Mouse (Mus musculus): ENCODE measurements around the gene Zbtb9. TPM values are rescaled to one million over a fixed set of nuclear protein-coding genes. Genes with fewer than 3 reads are reported as not detected.
A peak's percentile ranks its signal among the peaks of the same experiment; 100 is the strongest.

The Zbtb9 gene
- polyA plus RNA-seq, 1 experiment, result 0.12 TPM

- TF ChIP-seq TAL1 (IDR thresholded peaks at IDR 0.05; ENCODE audit: low read length) (no peak), GATA1 (IDR thresholded peaks at IDR 0.05; ENCODE audit: low read length) (no peak)
- no peaks in the 10 kb centered on the region; the same call in 1 of the 2 replicates for H3K9me3 ChIP-seq (ENCODE audit: control insufficient read depth, low read length)
- no peak overlapping the region for H3K4me3 ChIP-seq (replicated peaks)
- H3K27me3 ChIP-seq (ENCODE audit: control insufficient read depth), result no peaks in the 10 kb centered on the region
- H3K36me3 ChIP-seq (ENCODE audit: control insufficient read depth), result peaks cover 43% of the 10 kb centered on the region
- peaks cover 35% of the 10 kb centered on the region for H3K4me1 ChIP-seq (ENCODE audit: control insufficient read depth)
Measured at GRCm38 (mm10) chr17:27025951-27026350, 53.0 kb downstream of the Zbtb9 start.

DNA sequence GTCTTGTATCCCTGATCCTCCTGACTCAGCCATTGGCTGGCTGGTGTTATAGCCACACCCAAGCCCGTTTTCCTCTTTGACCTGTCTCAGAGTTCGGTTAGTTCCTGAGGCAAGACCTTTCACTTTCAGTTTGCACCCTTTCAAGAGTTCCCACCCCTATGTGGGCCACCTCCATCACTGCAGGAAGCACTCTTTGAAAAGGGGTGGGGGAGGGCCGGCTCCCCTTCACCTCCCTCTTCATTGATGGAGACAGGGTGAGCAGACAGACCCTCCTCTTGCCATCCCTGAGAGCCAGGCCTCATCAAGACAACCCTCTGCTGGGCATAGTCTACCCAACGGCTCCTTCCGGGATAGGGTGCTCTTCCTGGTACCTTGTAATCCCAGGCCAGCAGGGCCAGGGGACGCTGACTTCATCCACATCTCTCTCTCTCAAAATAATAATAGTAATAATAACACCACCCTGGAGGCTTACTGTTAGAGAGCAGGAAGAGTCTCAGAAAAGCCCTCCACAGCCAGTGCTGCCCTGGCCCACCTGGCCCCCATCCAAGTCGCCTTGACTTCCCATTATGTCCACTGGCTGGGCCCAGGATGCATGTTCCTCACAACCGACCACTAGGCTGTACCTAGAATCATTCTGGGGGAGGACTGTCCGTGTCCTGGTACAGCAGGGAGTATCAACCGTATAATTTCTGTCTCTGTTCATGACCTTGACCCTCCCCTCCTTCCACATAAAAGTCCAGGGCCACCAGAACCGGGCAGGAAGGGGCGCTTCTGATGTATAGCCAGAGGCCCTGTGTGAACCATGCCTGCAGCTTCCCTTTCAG is 54.7 kb downstream of the Zbtb9 start:
- H3K36me3 ChIP-seq (ENCODE audit: control insufficient read depth), result peaks cover 25% of the 10 kb centered on the region
- H3K27me3 ChIP-seq (ENCODE audit: control insufficient read depth), result no peaks in the 10 kb centered on the region
- peak overlapping the region; percentile 71 for H3K4me3 ChIP-seq (replicated peaks)
- no peaks in the 10 kb centered on the region; the same call in 1 of the 2 replicates for H3K9me3 ChIP-seq (ENCODE audit: control insufficient read depth, low read length)
- peaks cover 36% of the 10 kb centered on the region for H3K4me1 ChIP-seq (ENCODE audit: control insufficient read depth)
- TF ChIP-seq TAL1 (IDR thresholded peaks at IDR 0.05; ENCODE audit: low read length) (no peak), GATA1 (IDR thresholded peaks at IDR 0.05; ENCODE audit: low read length) (no peak)

GRCm38 (mm10) chr17:27028284-27028795 is 55.4 kb downstream of the Zbtb9 start:
- peaks cover 21% of the 10 kb centered on the region for H3K36me3 ChIP-seq (ENCODE audit: control insufficient read depth)
- TF ChIP-seq TAL1 (IDR thresholded peaks at IDR 0.05; ENCODE audit: low read length) (no peak), GATA1 (IDR thresholded peaks at IDR 0.05; ENCODE audit: low read length) (no peak)
- peaks cover 37% of the 10 kb centered on the region for H3K4me1 ChIP-seq (ENCODE audit: control insufficient read depth)

DNA sequence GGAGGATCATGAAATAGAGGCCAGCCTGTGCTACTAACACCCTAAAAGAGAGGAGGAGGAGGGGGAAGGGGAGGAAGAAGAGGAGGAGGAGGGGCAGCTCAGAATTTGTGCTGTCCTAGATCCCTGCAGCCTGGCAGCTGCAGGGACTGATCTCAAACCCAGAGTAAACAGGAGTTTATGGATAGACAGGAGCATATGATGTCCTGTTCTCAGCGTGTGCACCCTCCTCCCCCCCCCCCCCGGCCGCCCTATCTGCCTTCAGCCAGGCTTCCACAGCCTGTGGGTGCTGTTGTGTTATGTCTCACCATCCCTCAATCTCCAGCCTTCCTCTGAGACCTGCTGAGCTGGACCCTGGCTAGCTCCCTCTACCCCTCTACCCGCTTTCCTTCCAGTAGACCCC is 55.9 kb downstream of the Zbtb9 start, which contains the start of gene Bak1:
Gene Bak1 (minus strand): TSS at position 101 of the 400 bp plus-strand sequence.
- H3K4me3 ChIP-seq (replicated peaks), result peak within 1 kb of the TSS; percentile 71
- TF ChIP-seq TAL1 (IDR thresholded peaks at IDR 0.05; ENCODE audit: low read length) (no peak), GATA1 (IDR thresholded peaks at IDR 0.05; ENCODE audit: low read length) (no peak)
- peaks cover 34% of the 10 kb centered on the region for H3K4me1 ChIP-seq (ENCODE audit: control insufficient read depth)
- H3K9me3 ChIP-seq (ENCODE audit: control insufficient read depth, low read length), result no peaks in the 10 kb centered on the region; the same call in 1 of the 2 replicates
- peaks cover 15% of the 10 kb centered on the region for H3K36me3 ChIP-seq (ENCODE audit: control insufficient read depth)
- H3K27me3 ChIP-seq (ENCODE audit: control insufficient read depth), result no peaks in the 10 kb centered on the region

More at GRCm38 (mm10) chr17:27028284-27028795, 55.4 kb downstream of the Zbtb9 start:
- Histone ChIP-seq H3K27me3 (ENCODE audit: control insufficient read depth) (no peaks in the 10 kb centered on the region), H3K9me3 (ENCODE audit: control insufficient read depth, low read length) (no peaks in the 10 kb centered on the region; the same call in 1 of the 2 replicates), H3K4me3 (replicated peaks) (peak overlapping the region; percentile 71)

- no peak overlapping the region for H3K4me3 ChIP-seq (replicated peaks)
- no peaks in the 10 kb centered on the region for H3K27me3 ChIP-seq (ENCODE audit: control insufficient read depth)
- no peaks in the 10 kb centered on the region; the same call in 1 of the 2 replicates for H3K9me3 ChIP-seq (ENCODE audit: control insufficient read depth, low read length)
- peaks cover 34% of the 10 kb centered on the region for H3K4me1 ChIP-seq (ENCODE audit: control insufficient read depth)
- peaks cover 14% of the 10 kb centered on the region for H3K36me3 ChIP-seq (ENCODE audit: control insufficient read depth)
- no peak for TF ChIP-seq TAL1 (IDR thresholded peaks at IDR 0.05; ENCODE audit: low read length)
- TF ChIP-seq GATA1 (IDR thresholded peaks at IDR 0.05; ENCODE audit: low read length), result no peak
Measured at GRCm38 (mm10) chr17:27029431-27029830, 56.5 kb downstream of the Zbtb9 start.

GRCm38 (mm10) chr17:27030896-27031295 is 57.9 kb downstream of the Zbtb9 start:
- Histone ChIP-seq H3K4me1 (ENCODE audit: control insufficient read depth) (peaks cover 35% of the 10 kb centered on the region), H3K9me3 (ENCODE audit: control insufficient read depth, low read length) (no peaks in the 10 kb centered on the region; the same call in 1 of the 2 replicates), H3K36me3 (ENCODE audit: control insufficient read depth) (peaks cover 5% of the 10 kb centered on the region), H3K27me3 (ENCODE audit: control insufficient read depth) (no peaks in the 10 kb centered on the region), H3K4me3 (replicated peaks) (no peak overlapping the region)
- TF ChIP-seq GATA1 (IDR thresholded peaks at IDR 0.05; ENCODE audit: low read length) (no peak), TAL1 (IDR thresholded peaks at IDR 0.05; ENCODE audit: low read length) (no peak)

DNA sequence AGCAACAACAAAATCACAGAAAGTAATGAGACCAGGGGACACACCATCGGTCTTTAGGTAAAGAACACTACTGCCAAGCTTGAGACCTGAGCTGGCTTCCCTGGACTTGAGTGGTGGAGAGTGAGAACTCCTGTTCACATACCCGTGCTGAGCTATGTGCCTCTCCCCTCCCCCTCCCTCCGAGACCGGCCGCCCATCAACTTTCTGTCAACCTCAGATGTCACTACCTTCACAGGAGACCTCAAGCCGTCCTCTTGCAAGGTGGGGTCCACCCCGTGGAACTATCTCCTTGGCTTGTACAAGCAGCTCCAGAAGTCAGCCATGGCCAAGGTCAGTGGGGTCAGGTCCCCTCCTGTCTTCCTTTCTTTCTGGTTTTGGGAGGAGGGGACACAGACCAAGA is 59.4 kb downstream of the Zbtb9 start:
- no peak overlapping the region for H3K4me3 ChIP-seq (replicated peaks)
- peaks cover 26% of the 10 kb centered on the region for H3K4me1 ChIP-seq (ENCODE audit: control insufficient read depth)
- H3K36me3 ChIP-seq (ENCODE audit: control insufficient read depth), result no peaks in the 10 kb centered on the region
- no peaks in the 10 kb centered on the region for H3K27me3 ChIP-seq (ENCODE audit: control insufficient read depth)
- TF ChIP-seq TAL1 (IDR thresholded peaks at IDR 0.05; ENCODE audit: low read length) (no peak), GATA1 (IDR thresholded peaks at IDR 0.05; ENCODE audit: low read length) (no peak)
- H3K9me3 ChIP-seq (ENCODE audit: control insufficient read depth, low read length), result no peaks in the 10 kb centered on the region; the same call in 1 of the 2 replicates

- no peaks in the 10 kb centered on the region for H3K36me3 ChIP-seq (ENCODE audit: control insufficient read depth)
- H3K4me3 ChIP-seq (replicated peaks), result no peak overlapping the region
- TF ChIP-seq GATA1 (IDR thresholded peaks at IDR 0.05; ENCODE audit: low read length) (no peak), TAL1 (IDR thresholded peaks at IDR 0.05; ENCODE audit: low read length) (no peak)
- peaks cover 21% of the 10 kb centered on the region for H3K4me1 ChIP-seq (ENCODE audit: control insufficient read depth)
- no peaks in the 10 kb centered on the region for H3K27me3 ChIP-seq (ENCODE audit: control insufficient read depth)
- H3K9me3 ChIP-seq (ENCODE audit: control insufficient read depth, low read length), result no peaks in the 10 kb centered on the region; the same call in 1 of the 2 replicates
Measured at GRCm38 (mm10) chr17:27032869-27033268, 59.9 kb downstream of the Zbtb9 start.

GRCm38 (mm10) chr17:27036465-27036864 is 63.5 kb downstream of the Zbtb9 start:
- Histone ChIP-seq H3K4me3 (replicated peaks) (no peak overlapping the region), H3K9me3 (ENCODE audit: control insufficient read depth, low read length) (no peaks in the 10 kb centered on the region), H3K4me1 (ENCODE audit: control insufficient read depth) (peaks cover 8% of the 10 kb centered on the region), H3K27me3 (ENCODE audit: control insufficient read depth) (no peaks in the 10 kb centered on the region), H3K36me3 (ENCODE audit: control insufficient read depth) (no peaks in the 10 kb centered on the region)
- TF ChIP-seq TAL1 (IDR thresholded peaks at IDR 0.05; ENCODE audit: low read length) (no peak), GATA1 (IDR thresholded peaks at IDR 0.05; ENCODE audit: low read length) (no peak)

All from erythroblast, embryonic 14.5 days (primary cell).